Mouse (Mus musculus) R1 (cell line): ENCODE measurements at regions not wholly inside any gene's neighbourhood (a gene's known extent, or its start where the extent isn't known, plus 50 kb on each side); places are given as distances from the start of the nearest gene placed in this dataset.

Experiments used
- DNase-seq: peaks from one replicate; pipeline ENCODE4 v3.0.0-alpha.2; 2018; ENCODE audit warnings: low read depth, low spot score

- no peak for DNase-seq
Measured at GRCm38 (mm10) chr12:32642493-32642892, 176.9 kb upstream of the Nampt start.

GRCm38 (mm10) chr12:32653096-32653495, 166.2 kb upstream of the Nampt start:
- peak; percentile 27 for DNase-seq

- DNase-seq = no peak
Measured at GRCm38 (mm10) chr12:32656194-32656593, 163.2 kb upstream of the Nampt start.

DNA sequence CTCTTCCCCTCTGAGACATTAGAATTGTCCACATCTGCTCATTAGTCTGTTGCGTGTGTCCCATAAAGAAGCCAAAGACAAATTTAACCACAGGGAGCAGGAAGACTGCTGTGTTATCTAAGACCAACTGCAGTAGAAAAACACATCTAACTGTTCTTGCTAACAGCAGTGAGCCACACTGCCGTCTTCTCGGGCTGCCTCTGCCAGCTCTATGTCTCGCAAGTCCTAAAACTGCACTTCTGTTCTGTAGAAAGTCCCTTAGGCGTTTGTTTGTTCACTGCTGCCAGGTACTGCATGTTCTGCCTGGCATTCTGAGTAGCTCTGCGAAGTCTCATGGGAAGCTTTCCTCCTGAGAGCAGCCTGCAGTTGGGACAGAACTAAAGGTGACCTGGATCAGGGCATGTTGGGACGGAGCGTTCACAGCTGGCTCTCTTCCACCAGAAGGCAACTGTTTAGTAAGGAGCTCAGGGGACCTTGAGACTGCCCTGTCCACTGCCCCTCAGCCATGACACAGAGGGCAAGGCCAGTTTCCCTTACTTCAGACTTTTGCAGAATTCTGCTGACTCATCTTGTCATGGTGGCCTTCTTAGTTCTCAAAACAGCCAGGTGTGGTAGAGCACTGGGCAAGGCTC, 157.4 kb upstream of the Nampt start:
- no peak for DNase-seq

DNA sequence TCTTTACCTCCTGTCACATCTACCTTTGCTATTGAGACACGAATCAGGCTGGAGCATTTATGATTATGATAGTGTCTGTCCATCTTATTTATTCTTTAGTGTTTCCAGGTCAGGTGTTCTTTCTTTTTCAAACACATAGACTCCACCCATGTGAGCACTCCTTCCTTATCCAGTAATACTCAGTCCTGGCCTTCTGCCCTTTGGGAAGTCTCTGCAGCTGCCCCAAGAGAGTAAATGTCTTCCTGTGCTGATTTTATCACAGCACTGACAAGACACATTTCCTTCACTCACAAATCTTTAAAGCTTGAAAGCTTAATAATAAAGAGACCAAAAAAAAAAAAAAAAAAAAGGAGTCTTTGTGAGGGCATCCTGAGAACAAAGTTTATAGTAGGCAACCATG, 153.3 kb upstream of the Nampt start:
- no peak for DNase-seq

GRCm38 (mm10) chr12:32677908-32678307, 141.4 kb upstream of the Nampt start:
- no peak for DNase-seq

DNA sequence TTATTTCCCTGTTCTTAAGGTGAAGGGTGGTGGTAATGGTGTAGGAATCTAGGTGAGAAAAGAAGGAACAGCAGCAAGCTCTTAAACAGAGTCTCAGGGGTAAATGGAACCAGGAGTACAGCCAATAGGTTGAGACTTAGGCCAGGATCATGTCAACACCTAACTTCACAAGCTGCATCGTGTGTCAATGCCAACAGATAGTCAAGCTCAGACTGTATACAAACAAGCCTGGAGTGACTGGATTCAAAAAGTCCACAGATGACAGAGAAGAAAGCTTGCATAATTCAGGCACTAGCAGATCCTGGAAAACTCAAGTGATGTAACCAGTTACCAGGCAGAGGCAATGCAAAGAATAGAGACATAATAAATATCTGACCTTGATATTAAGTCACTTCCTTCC, 140.6 kb upstream of the Nampt start:
- no peak for DNase-seq

DNA sequence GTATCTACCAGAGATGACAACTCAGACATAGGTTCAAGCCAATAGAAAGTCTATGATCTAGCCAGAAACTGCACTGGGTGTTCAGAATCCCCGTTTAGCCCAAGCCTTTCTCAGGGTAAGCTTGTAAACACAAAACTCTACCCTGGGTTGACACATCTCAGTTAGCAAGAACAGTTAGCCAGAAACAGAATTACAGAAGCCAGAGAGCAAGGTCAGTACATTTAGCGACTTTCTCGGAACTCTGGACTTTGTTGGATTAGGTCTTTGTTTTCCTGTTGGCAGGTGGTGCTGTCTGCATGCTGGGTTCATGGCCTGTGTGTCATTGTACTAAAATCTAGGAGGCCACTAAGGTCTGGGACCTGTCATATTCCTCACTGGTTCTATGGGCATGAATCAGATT, 137.4 kb upstream of the Nampt start:
- no peak for DNase-seq

DNA sequence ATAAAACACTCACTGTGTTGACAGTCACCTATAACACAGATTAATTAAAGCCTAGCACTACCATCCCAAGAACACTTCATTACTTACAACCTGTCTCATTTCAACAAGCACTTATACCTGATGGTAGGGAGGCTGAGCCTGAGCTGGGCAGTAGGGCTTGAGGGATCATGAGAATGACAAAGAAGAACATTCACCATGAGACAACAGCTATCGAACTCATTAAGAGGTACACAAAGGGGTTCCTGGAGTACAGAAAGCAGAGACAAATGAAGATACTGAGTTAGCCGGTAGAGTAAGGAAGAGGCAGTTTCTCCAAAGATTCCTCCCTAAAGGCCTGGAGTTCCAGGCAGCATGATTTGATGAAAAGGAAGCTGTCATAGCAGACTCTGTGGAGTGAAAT, 136.0 kb upstream of the Nampt start:
- peak; percentile 30 for DNase-seq

- no peak for DNase-seq
Measured at GRCm38 (mm10) chr12:32685788-32686385, 133.5 kb upstream of the Nampt start.

DNA sequence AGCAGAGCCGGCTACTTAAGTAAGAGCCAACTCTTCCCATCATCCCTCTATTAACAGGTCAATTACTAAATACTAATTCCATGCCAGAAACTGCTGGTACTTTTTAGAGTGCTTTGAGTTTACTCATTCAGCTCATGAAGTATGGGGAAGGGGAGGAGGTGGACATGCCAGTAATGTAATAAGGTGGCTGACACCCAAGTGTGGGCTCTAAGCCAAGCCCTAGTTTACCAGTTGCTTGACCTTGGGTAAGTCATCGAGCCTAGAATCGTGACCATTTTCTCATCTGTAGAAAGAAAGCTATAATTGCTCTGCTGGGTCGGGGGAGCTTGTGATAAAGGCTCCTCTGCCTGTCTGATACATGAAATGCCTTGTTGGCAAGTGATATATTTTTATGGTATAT, 130.0 kb upstream of the Nampt start:
- no peak for DNase-seq

GRCm38 (mm10) chr12:32690096-32690495, 129.2 kb upstream of the Nampt start:
- DNase-seq = peak; percentile 2

GRCm38 (mm10) chr12:32692081-32692819, 127.1 kb upstream of the Nampt start:
- DNase-seq = no peak

GRCm38 (mm10) chr12:32692962-32693361, 126.4 kb upstream of the Nampt start:
- DNase-seq = no peak

DNA sequence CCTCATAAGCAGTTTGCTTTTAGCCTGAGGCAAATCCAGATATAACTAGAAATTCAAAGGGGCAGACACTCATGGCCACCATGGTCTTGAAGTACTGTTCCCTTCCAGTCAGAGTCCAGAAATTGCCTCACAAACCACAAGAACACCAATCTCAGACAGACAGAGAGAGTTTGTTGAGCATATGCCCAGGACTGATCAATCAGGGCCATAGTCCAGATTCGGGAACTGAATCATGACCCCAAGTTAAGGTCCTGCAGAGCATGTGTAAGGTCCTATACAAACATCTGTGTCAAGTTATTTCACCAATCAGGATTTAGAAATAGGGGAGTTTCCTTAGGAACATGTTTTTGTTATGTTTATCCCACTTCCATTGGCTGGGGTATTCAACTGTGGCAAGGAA, 125.7 kb upstream of the Nampt start:
- no peak for DNase-seq

GRCm38 (mm10) chr12:32696832-32697231, 122.5 kb upstream of the Nampt start:
- DNase-seq = no peak

GRCm38 (mm10) chr12:32709188-32709587, 110.2 kb upstream of the Nampt start:
- no peak for DNase-seq

DNA sequence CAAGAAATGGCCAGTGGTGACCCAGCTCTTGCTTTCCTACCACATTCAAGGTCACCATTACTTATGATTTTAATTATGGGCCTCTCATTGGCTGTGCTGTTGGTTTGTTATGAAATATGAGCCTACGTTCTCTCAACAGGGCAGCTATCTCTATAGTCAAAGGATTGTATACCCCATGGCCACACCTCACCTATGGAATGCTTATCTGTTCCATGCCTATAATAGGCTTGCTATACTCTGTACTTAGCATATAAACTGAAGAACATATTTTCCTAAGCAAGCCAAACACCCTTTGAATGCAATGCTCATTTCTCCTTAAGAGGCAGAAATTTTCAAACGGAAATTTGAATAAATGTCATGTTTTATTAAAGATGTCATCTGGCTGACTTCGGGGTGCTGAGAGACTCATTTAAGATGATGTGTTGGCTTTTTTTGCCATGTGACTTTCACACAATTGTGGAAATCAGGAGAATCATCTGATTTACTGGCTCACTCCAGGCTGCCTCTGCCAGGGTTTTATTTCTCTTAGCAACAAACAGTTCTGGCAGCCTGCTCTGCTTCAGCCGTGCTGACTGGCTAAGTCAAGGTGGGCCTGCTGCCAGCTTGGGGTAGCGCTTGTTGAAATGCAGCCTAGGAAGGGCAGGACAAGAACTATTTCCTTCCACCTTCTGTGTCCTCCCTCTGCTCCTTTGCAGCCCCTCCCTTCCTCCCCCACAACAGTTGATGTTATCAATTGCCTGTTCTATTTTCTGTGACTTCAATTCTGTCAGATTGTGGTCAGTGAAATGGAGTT, 102.0 kb upstream of the Nampt start:
- no peak for DNase-seq

DNA sequence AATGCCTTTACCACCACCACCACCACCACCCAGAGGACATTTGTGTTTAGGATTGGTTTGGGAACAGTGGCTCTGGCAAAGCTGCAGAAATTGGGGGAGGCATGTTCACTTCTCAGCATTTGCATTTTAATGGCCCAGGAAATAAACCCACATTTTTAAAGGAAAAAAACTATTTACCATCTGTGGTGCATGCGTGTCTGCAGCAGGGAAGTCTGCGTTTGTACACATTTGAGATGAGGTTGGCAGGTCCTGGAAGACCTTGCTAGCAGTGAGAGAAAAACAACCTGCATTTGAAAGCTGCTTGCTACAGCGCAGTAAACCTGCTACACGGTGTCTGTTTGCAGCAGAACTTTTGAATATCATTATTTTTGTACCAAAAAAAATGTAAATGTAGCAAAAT, 100.1 kb upstream of the Nampt start:
- no peak for DNase-seq

DNA sequence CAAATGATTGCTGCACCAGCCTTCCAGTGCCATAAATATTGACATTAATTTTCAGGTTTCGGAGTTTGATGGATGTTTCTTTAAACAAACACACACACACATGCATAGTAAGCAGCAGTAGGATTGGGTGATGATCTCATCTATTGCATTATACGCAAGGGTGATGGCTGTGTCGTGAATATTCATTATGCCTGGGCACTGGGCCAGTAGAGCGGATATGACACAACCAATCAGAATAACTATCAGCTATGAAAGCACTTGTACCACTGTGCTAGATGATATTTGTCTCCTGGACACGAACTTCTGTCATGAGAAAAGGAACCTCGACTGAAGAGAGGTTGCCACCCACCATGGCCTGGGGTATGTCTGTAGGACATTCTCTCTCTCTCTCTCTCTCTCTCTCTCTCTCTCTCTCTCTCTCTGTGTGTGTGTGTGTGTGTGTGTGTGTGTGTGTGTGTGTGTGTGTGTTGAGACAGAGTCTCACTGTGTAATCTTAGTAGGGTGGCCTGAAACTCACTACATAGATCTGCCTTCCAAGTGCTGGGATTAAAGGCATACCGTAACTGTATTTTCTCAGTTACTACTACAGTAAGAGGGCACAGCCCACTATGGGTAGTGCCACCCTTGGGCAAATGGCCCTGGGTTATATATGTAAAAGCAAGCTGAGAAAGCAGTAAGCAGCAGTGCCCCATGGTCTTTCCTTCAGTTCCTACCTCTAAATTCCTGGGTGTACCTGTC, 94.7 kb upstream of the Nampt start:
- DNase-seq = no peak

DNA sequence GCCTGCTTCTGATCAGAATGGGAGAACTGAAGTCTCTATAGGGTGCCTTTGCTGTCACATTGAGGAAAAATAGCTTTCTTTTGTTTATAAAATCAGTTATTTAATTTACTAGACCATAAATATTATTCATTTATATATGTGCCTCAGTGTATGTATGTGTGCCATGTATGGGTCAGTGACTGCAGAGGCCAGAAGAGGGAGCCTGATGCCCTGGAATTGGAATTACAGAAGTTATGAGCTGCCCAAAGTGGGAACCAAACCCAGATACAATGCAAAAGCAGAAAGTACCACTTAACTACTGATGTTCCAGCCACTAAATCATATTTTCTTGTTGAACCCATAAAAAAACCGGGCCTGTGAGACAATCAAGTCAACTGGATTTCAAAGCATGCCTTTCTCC, 91.8 kb upstream of the Nampt start:
- peak; percentile 8 for DNase-seq

DNA sequence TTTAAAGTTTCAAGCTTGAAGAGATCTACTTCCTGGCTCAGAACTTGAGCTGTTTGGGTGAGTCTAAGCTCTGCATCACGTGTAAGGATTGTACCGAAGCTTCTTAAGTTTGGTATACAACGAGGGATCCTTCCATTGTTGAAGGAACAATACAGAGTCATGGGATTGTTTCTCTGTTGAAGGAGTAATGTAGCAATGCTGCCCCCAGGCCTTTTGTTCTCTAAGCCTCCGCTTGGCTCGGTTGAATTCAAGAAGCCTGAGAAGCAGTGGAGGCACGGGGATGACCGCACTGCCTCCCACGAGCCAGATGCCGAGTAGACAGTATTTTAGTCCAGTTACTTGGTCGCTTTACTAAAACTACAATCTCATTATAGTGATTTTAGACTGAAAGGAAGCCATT, 90.9 kb upstream of the Nampt start:
- peak; percentile 68 for DNase-seq
